Mouse (Mus musculus) CH12.LX (cell line): ENCODE data around the gene Pdzrn4. TPM values are rescaled to one million over a fixed set of nuclear protein-coding genes. Genes with fewer than 3 reads are reported as not detected.

Experiments
- DNase-seq: peaks from one replicate; pipeline ENCODE4 v3.0.0-alpha.2; 2013; ENCODE audit errors: extremely low read depth
- H3K27ac ChIP-seq: 2 replicates; pipeline ENCODE4 v1.5.1; 2012; ENCODE audit warnings: low read depth, mild to moderate bottlenecking, control low read depth, moderate library complexity; ENCODE audit not compliant: insufficient read depth
- H3K27me3 ChIP-seq: replicated peaks from 2 replicates; pipeline ENCODE3; 2012; ENCODE audit warnings: inconsistent platforms
- H3K36me3 ChIP-seq, 2 experiments: replicated peaks in 1 of 2; 2 replicates each; pipeline versions ENCODE3 to v1.6.1; 2012; ENCODE audit warnings: inconsistent platforms in 1 of 2, low read length in 1 of 2, mild to moderate bottlenecking in 1 of 2, mixed read lengths in 1 of 2, moderate library complexity in 1 of 2; ENCODE audit not compliant: control insufficient read depth in 1 of 2, insufficient read depth in 1 of 2
- H3K4me1 ChIP-seq, 2 experiments: 2 replicates each; pipeline ENCODE4 v1.6.1; 2012; ENCODE audit warnings: inconsistent platforms in 1 of 2, moderate library complexity in 1 of 2; ENCODE audit not compliant: insufficient read depth in 2 of 2, control insufficient read depth in 1 of 2
- H3K4me2 ChIP-seq: 2 replicates; pipeline ENCODE4 v1.6.1; 2012; ENCODE audit warnings: low read depth, mild to moderate bottlenecking, control low read depth; ENCODE audit not compliant: poor library complexity, insufficient read depth, severe bottlenecking
- H3K4me3 ChIP-seq, 3 experiments: fragments of 150-350 bp in 1 of 3; sonication (generic) in 1 of 3; replicated peaks in 1 of 3; 2 replicates each; pipeline versions ENCODE3 to v1.5.1; 2011 to 2012; ENCODE audit warnings: low read depth in 2 of 3, low read length in 2 of 3, mild to moderate bottlenecking in 2 of 3, moderate library complexity in 2 of 3, control low read depth in 1 of 3, improper control_type of control experiment in 1 of 3, inconsistent platforms in 1 of 3, mixed read lengths in 1 of 3; ENCODE audit not compliant: poor library complexity in 1 of 3
- H3K79me2 ChIP-seq: replicated peaks from 2 replicates; pipeline ENCODE4 v1.6.1; 2012; ENCODE audit warnings: mild to moderate bottlenecking, moderate library complexity; ENCODE audit not compliant: control insufficient read depth, poor library complexity, insufficient read depth, severe bottlenecking; ENCODE audit errors: extremely low read depth
- H3K9ac ChIP-seq: 2 replicates; pipeline ENCODE4 v1.6.1; 2012; ENCODE audit warnings: low read depth, mild to moderate bottlenecking, control low read depth, moderate library complexity; ENCODE audit not compliant: insufficient read depth
- H3K9me3 ChIP-seq: replicated peaks from 2 replicates; pipeline ENCODE3; 2012; ENCODE audit warnings: low read length, inconsistent platforms, mixed read lengths
- BHLHE40 ChIP-seq: IDR thresholded peaks from 2 replicates; pipeline ENCODE4 v1.6.1; 2011; ENCODE audit warnings: mild to moderate bottlenecking, low read depth, low read length, improper control_type of control experiment
- CHD2 ChIP-seq: IDR thresholded peaks from 2 replicates; pipeline ENCODE4 v1.6.1; 2011; ENCODE audit warnings: low read length, improper control_type of control experiment
- E2F4 ChIP-seq: IDR thresholded peaks from 2 replicates; pipeline ENCODE4 v1.6.1; 2011; ENCODE audit warnings: low read depth, low read length, improper control_type of control experiment; ENCODE audit not compliant: insufficient replicate concordance
- IRF4 ChIP-seq: IDR thresholded peaks from 2 replicates; pipeline ENCODE4 v1.6.1; 2014; ENCODE audit warnings: low read depth, mild to moderate bottlenecking, inconsistent platforms, low read length, improper control_type of control experiment
- JUN ChIP-seq: IDR thresholded peaks from 2 replicates; pipeline ENCODE4 v1.6.1; 2011; ENCODE audit warnings: low read depth, mild to moderate bottlenecking, low read length, improper control_type of control experiment, moderate library complexity; ENCODE audit not compliant: insufficient read depth
- KAT2A ChIP-seq: IDR thresholded peaks from 2 replicates; pipeline ENCODE4 v1.6.1; 2012; ENCODE audit warnings: low read length, improper control_type of control experiment, inconsistent platforms; ENCODE audit not compliant: insufficient replicate concordance
- PAX5 ChIP-seq: IDR thresholded peaks from 2 replicates; pipeline ENCODE4 v1.6.1; 2012; ENCODE audit warnings: low read length, inconsistent platforms, mixed read lengths
- TBP ChIP-seq: conservative IDR thresholded peaks from 2 replicates; pipeline ENCODE4 v1.6.1; 2011; ENCODE audit warnings: low read depth, low read length, improper control_type of control experiment
- TCF12 ChIP-seq: IDR thresholded peaks from 2 replicates; pipeline ENCODE4 v1.6.1; 2014; ENCODE audit warnings: low read depth, mild to moderate bottlenecking, inconsistent platforms, low read length, improper control_type of control experiment
- USF2 ChIP-seq: conservative IDR thresholded peaks from 2 replicates; pipeline ENCODE4 v1.6.1; 2011; ENCODE audit warnings: low read depth, low read length, improper control_type of control experiment
- ZMIZ1 ChIP-seq: IDR thresholded peaks from 2 replicates; pipeline ENCODE4 v1.6.1; 2012; ENCODE audit warnings: low read depth, mild to moderate bottlenecking, inconsistent platforms, low read length, improper control_type of control experiment
- ZNF384 ChIP-seq: IDR thresholded peaks from 2 replicates; pipeline ENCODE4 v1.6.1; 2012; ENCODE audit warnings: low read depth, low read length, improper control_type of control experiment, inconsistent platforms
- dilution Hi-C: fragments of 300-500 bp; cut with MboI; formaldehyde crosslinking; loops from 2 replicates; pipeline ENCODE4 v1.14.3; 2020; ENCODE audit warnings: low sequenced_read_pairs; ENCODE audit not compliant: extremely low pct_unique_long_range_greater_than_20kb, extremely low pct_ligation_motif_present
- in situ Hi-C: fragments of 300-500 bp; cut with MboI; formaldehyde crosslinking; loops from 3 replicates; pipeline ENCODE4 v1.14.3; 2019; ENCODE audit warnings: low sequenced_read_pairs, low pct_ligation_motif_present, low pct_unique_long_range_greater_than_20kb, mixed read lengths
- polyA plus RNA-seq: library from polyadenylated mRNA; unstranded; fragments of >175 nt; gene quantifications from 2 replicates; pipeline ENCODE4 v1.2.1, GENCODE M21; 2012; ENCODE audit warnings: low read depth; ENCODE audit not compliant: insufficient read length
- total RNA-seq, 2 experiments: library from RNA; depleted of rRNA; stranded (reverse); fragments of 300-350 nt in 1 of 2; fragments of >200 nt in 1 of 2; gene quantifications; 2 replicates each; pipeline ENCODE4 v1.2.3; 2012 to 2014

Pdzrn4 gene
- total and polyA plus RNA-seq, 3 experiments: not detected

GRCm38 (mm10) chr15:92491376-92491775 lies 94.7 kb downstream of the Pdzrn4 start:
- DNase-seq: no peak
- H3K4me3 ChIP-seq: no peak overlapping the region
- no peaks in the 10 kb centered on the region for H3K79me2 ChIP-seq
- no peaks in the 10 kb centered on the region for H3K27me3 ChIP-seq
- dilution Hi-C loops (no loop called here), in situ Hi-C loops (no loop called here)
- H3K36me3 ChIP-seq: no peaks in the 10 kb centered on the region
- no peak overlapping the region for H3K27ac ChIP-seq
- no peak overlapping the region for H3K4me2 ChIP-seq
- H3K9me3 ChIP-seq: peaks cover 57% of the 10 kb centered on the region
- H3K4me1 ChIP-seq: no peaks in the 10 kb centered on the region
- H3K9ac ChIP-seq: no peak overlapping the region
- TF ChIP-seq JUN: no peak
- no peak for TF ChIP-seq TBP
- TF ChIP-seq CHD2: no peak

- H3K27me3 ChIP-seq: no peaks in the 10 kb centered on the region
- no peak overlapping the region for H3K4me3 ChIP-seq
- H3K9ac ChIP-seq: no peak overlapping the region
- in situ Hi-C loops (no loop called here), dilution Hi-C loops (no loop called here)
- no peak overlapping the region for H3K27ac ChIP-seq
- H3K79me2 ChIP-seq: no peaks in the 10 kb centered on the region
- H3K36me3 ChIP-seq: no peaks in the 10 kb centered on the region
- no peak for DNase-seq
- no peak overlapping the region for H3K4me2 ChIP-seq
- H3K4me1 ChIP-seq: no peaks in the 10 kb centered on the region
- peaks cover 51% of the 10 kb centered on the region for H3K9me3 ChIP-seq
- TF ChIP-seq E2F4: no peak
- no peak for TF ChIP-seq PAX5
- TF ChIP-seq KAT2A: no peak
These were observed 98.9 kb downstream of the Pdzrn4 start for GRCm38 (mm10) chr15:92495465-92496174.

- no peaks in the 10 kb centered on the region for H3K27me3 ChIP-seq
- no peak for TF ChIP-seq USF2
- no peak for TF ChIP-seq ZNF384
- TF ChIP-seq BHLHE40: no peak
- no peak for TF ChIP-seq IRF4
- no peak for TF ChIP-seq TCF12
- no peak for TF ChIP-seq ZMIZ1
- TF ChIP-seq, all 38 proteins: peak for 0
- H3K4me1 ChIP-seq: no peaks in the 10 kb centered on the region
- dilution Hi-C loops (no loop called here), in situ Hi-C loops (no loop called here)
- no peak for DNase-seq
- peaks cover 39% of the 10 kb centered on the region for H3K9me3 ChIP-seq
- no peaks in the 10 kb centered on the region for H3K79me2 ChIP-seq
- H3K4me3 ChIP-seq: no peak overlapping the region
- no peak overlapping the region for H3K4me2 ChIP-seq
- no peaks in the 10 kb centered on the region for H3K36me3 ChIP-seq
- H3K27ac ChIP-seq: no peak overlapping the region
- H3K9ac ChIP-seq: no peak overlapping the region
These were observed 103.7 kb downstream of the Pdzrn4 start for GRCm38 (mm10) chr15:92500276-92500838.
